Mouse (Mus musculus) midbrain, embryonic 11.5 days (tissue): ENCODE measurements around the gene Ntn1. TPM values are rescaled to one million over a fixed set of nuclear protein-coding genes. Genes with fewer than 3 reads are reported as not detected.

Experiments used
- ATAC-seq: fragments of 200-750 bp; cut with Nextera tagmentation; 2 replicates; pipeline ENCODE4 v1.8.0; 2017; ENCODE audit warnings: moderate TSS enrichment, moderate library complexity; ENCODE audit not compliant: low FRiP score
- DNase-seq: peaks from one replicate; pipeline ENCODE4 v3.0.0; 2015; ENCODE audit warnings: low spot score; ENCODE audit errors: missing footprints
- H3K27ac ChIP-seq: fragments of 300-500 bp; sonication (generic); 2 replicates; pipeline ENCODE4 v1.5.1; 2014; ENCODE audit warnings: low read depth, low read length
- H3K27me3 ChIP-seq: fragments of 300-500 bp; sonication (generic); 2 replicates; pipeline ENCODE4 v1.6.1; 2014; ENCODE audit warnings: mild to moderate bottlenecking, low read length, moderate library complexity, mixed read lengths; ENCODE audit not compliant: control insufficient read depth, insufficient read depth
- H3K36me3 ChIP-seq: fragments of 300-500 bp; sonication (generic); 2 replicates; pipeline ENCODE4 v1.6.1; 2014; ENCODE audit warnings: mild to moderate bottlenecking, low read length, moderate library complexity, mixed read lengths; ENCODE audit not compliant: control insufficient read depth, insufficient read depth
- H3K4me1 ChIP-seq: fragments of 300-500 bp; sonication (generic); 2 replicates; pipeline ENCODE4 v1.6.1; 2014; ENCODE audit warnings: low read length; ENCODE audit not compliant: control insufficient read depth, insufficient read depth
- H3K4me2 ChIP-seq: fragments of 300-500 bp; sonication (generic); 2 replicates; pipeline ENCODE4 v1.6.1; 2014; ENCODE audit warnings: mild to moderate bottlenecking, moderate library complexity
- H3K4me3 ChIP-seq: fragments of 300-500 bp; sonication (generic); 2 replicates; pipeline ENCODE4 v1.5.1; 2014; ENCODE audit warnings: low read depth, low read length
- H3K9ac ChIP-seq: fragments of 300-500 bp; sonication (generic); 2 replicates; pipeline ENCODE4 v1.6.1; 2014; ENCODE audit warnings: low read length
- H3K9me3 ChIP-seq: fragments of 300-500 bp; sonication (generic); 2 replicates; pipeline ENCODE4 v1.6.1; 2016; ENCODE audit warnings: low read length; ENCODE audit not compliant: control insufficient read depth
- WGBS: fragments of 180-500 bp; shearing (Covaris S2); extraction: QIAGEN DNeasy Blood & Tissue Kit; methylation state at CpG from one replicate; pipeline ENCODE4 v1.1.7; 2014; 5-methylcytosine and 5-hydroxymethylcytosine counted together
- microRNA-seq: library from miRNA; unstranded; fragments of <30 nt; microRNA quantifications from one replicate; pipeline ENCODE4, GENCODE M21; 2017
- polyA plus RNA-seq: library from polyadenylated mRNA; unstranded; fragments of >200 nt; fragmentation: Nextera tagmentation; extraction: Ambion mirVana; gene quantifications from 2 replicates; pipeline ENCODE4 v1.2.1, GENCODE M21; 2014

Ntn1 gene
- polyA plus RNA-seq, 1 experiment from 2014 or later, result 10.0 TPM

- 84% methylated on average over 7 of the region's 7 CpGs for WGBS
- no peak overlapping the region for H3K4me2 ChIP-seq
- no peaks in the 10 kb centered on the region for H3K36me3 ChIP-seq
- H3K4me1 ChIP-seq, result 0 out of 2 replicates have a peak, but pooled peaks cover 6% of the 10 kb centered on the region
- no peak overlapping the region for H3K27ac ChIP-seq
- no peak for DNase-seq
- H3K4me3 ChIP-seq, result no peak overlapping the region
- H3K9ac ChIP-seq, result no peak overlapping the region
- no peaks in the 10 kb centered on the region for H3K27me3 ChIP-seq
- no peaks in the 10 kb centered on the region for H3K9me3 ChIP-seq
- no peak for ATAC-seq
Observed at GRCm38 (mm10) chr11:68177415-68177814, 223.2 kb downstream of the Ntn1 start.

GRCm38 (mm10) chr11:68176550-68176949, 224.1 kb downstream of the Ntn1 start:
- no peak for DNase-seq
- no peak overlapping the region for H3K4me3 ChIP-seq
- H3K9ac ChIP-seq, result no peak overlapping the region
- 0 out of 2 replicates have a peak, but pooled peaks cover 6% of the 10 kb centered on the region for H3K4me1 ChIP-seq
- H3K4me2 ChIP-seq, result no peak overlapping the region
- 78% methylated on average over 4 of the region's 4 CpGs for WGBS
- H3K36me3 ChIP-seq, result no peaks in the 10 kb centered on the region
- no peak overlapping the region for H3K27ac ChIP-seq
- no peaks in the 10 kb centered on the region for H3K27me3 ChIP-seq
- ATAC-seq, result no peak
- H3K9me3 ChIP-seq, result no peaks in the 10 kb centered on the region

- ATAC-seq (no peak), DNase-seq (no peak)
- Histone ChIP-seq H3K9ac (no peak overlapping the region), H3K9me3 (no peaks in the 10 kb centered on the region), H3K4me2 (no peak overlapping the region), H3K27ac (no peak overlapping the region), H3K4me1 (0 out of 2 replicates have a peak, but pooled peaks cover 2% of the 10 kb centered on the region), H3K36me3 (no peaks in the 10 kb centered on the region), H3K27me3 (no peaks in the 10 kb centered on the region), H3K4me3 (no peak overlapping the region)
- WGBS, result 72% methylated on average over 4 of the region's 4 CpGs
Observed at GRCm38 (mm10) chr11:68172648-68173045, 228.0 kb downstream of the Ntn1 start.

GRCm38 (mm10) chr11:68171973-68172647, 228.5 kb downstream of the Ntn1 start:
- Histone ChIP-seq H3K4me2 (no peak overlapping the region), H3K4me3 (no peak overlapping the region), H3K4me1 (no peaks in the 10 kb centered on the region), H3K36me3 (no peaks in the 10 kb centered on the region), H3K9me3 (no peaks in the 10 kb centered on the region), H3K27ac (no peak overlapping the region), H3K9ac (no peak overlapping the region), H3K27me3 (no peaks in the 10 kb centered on the region)
- ATAC-seq (no peak), DNase-seq (no peak)
- 88% methylated on average over 7 of the region's 7 CpGs for WGBS

- ATAC-seq (no peak), DNase-seq (no peak)
- Histone ChIP-seq H3K4me3 (no peak overlapping the region), H3K9me3 (no peaks in the 10 kb centered on the region), H3K4me2 (no peak overlapping the region), H3K4me1 (no peaks in the 10 kb centered on the region), H3K36me3 (no peaks in the 10 kb centered on the region), H3K27ac (no peak overlapping the region), H3K27me3 (no peaks in the 10 kb centered on the region), H3K9ac (no peak overlapping the region)
- WGBS, result 91% methylated on average over 4 of the region's 4 CpGs
Observed at GRCm38 (mm10) chr11:68168427-68168826, 232.2 kb downstream of the Ntn1 start.

GRCm38 (mm10) chr11:68164408-68164807, 236.2 kb downstream of the Ntn1 start:
- Histone ChIP-seq H3K27me3 (no peaks in the 10 kb centered on the region), H3K4me3 (no peak overlapping the region), H3K4me2 (no peak overlapping the region), H3K27ac (no peak overlapping the region), H3K9me3 (no peaks in the 10 kb centered on the region; the same call in 1 of the 2 replicates), H3K36me3 (no peaks in the 10 kb centered on the region), H3K9ac (no peak overlapping the region), H3K4me1 (peaks cover 8% of the 10 kb centered on the region)
- WGBS, result 92% methylated on average over 5 of the region's 5 CpGs
- DNase-seq (no peak), ATAC-seq (no peak)

GRCm38 (mm10) chr11:68159867-68160266, 240.8 kb downstream of the Ntn1 start:
- Histone ChIP-seq H3K36me3 (no peaks in the 10 kb centered on the region), H3K4me1 (peaks cover 13% of the 10 kb centered on the region), H3K27ac (peak overlapping the region; percentile 44), H3K4me3 (no peak overlapping the region), H3K9me3 (no peaks in the 10 kb centered on the region; the same call in 1 of the 2 replicates), H3K27me3 (no peaks in the 10 kb centered on the region), H3K9ac (no peak overlapping the region), H3K4me2 (no peak overlapping the region)
- ATAC-seq, result peak; percentile 66; the same call in 1 of the 2 replicates
- DNase-seq, result no peak
- WGBS, result 46% methylated on average over 4 of the region's 4 CpGs

Small RNA genes within 50 kb of the gene (microRNA-seq; reads per million reads assigned to microRNA genes)
- gene Mir6406, result not detected

Other genes starting within 250 kb of the Ntn1 start
- 0.43 and 0.92 TPM in 2 replicates for gene Pik3r5, start 31.3 kb upstream of the Ntn1 start, polyA plus RNA-seq
- 0.98 and 1.3 TPM in 2 replicates for gene Pik3r6, start 102.2 kb upstream of the Ntn1 start, polyA plus RNA-seq
- not detected in 2 replicates for gene Mfsd6l, start 155.4 kb upstream of the Ntn1 start, polyA plus RNA-seq
- gene Ccdc42, start 186.2 kb upstream of the Ntn1 start, polyA plus RNA-seq, result 0.92 and 1.5 TPM in 2 replicates